Mouse (Mus musculus) C2C12 (cell line): ENCODE results near the gene Hpgds. TPM values are rescaled to one million over a fixed set of nuclear protein-coding genes. Genes with fewer than 3 reads are reported as not detected.

ENCODE experiments used
- H3K27me3 ChIP-seq: one replicate; pipeline ENCODE4 v1.6.1; 2011; ENCODE audit not compliant: control insufficient read depth, insufficient read depth, insufficient read length
- H3K36me3 ChIP-seq: one replicate; pipeline ENCODE4 v1.6.1; 2011; ENCODE audit not compliant: control insufficient read depth, insufficient read depth
- H3K4me3 ChIP-seq: one replicate; pipeline ENCODE4 v1.5.1; 2011; ENCODE audit warnings: mild to moderate bottlenecking, control low read depth; ENCODE audit not compliant: poor library complexity, insufficient read depth, severe bottlenecking
- H3K79me2 ChIP-seq: one replicate; pipeline ENCODE4 v1.6.1; 2011; ENCODE audit not compliant: control insufficient read depth, insufficient read depth
- H3K79me3 ChIP-seq: one replicate; pipeline ENCODE4 v1.6.1; 2011; ENCODE audit warnings: low read depth, control low read depth
- H3ac ChIP-seq: one replicate; pipeline ENCODE3; 2011; ENCODE audit warnings: low read depth; ENCODE audit not compliant: control insufficient read depth, insufficient read length
- CEBPB ChIP-seq: IDR thresholded peaks from one replicate; pipeline ENCODE4 v1.6.1; 2011; ENCODE audit warnings: low read depth, mild to moderate bottlenecking, control low read depth, moderate library complexity
- CTCF ChIP-seq: IDR thresholded peaks from one replicate; pipeline ENCODE4 v1.5.1; 2011; ENCODE audit not compliant: control insufficient read depth, insufficient read depth, insufficient read length
- FOSL1 ChIP-seq: IDR thresholded peaks from one replicate; pipeline ENCODE4 v1.8.0; 2011; ENCODE audit warnings: mild to moderate bottlenecking, low read length; ENCODE audit not compliant: poor library complexity, insufficient read depth, severe bottlenecking
- MAX ChIP-seq: IDR thresholded peaks from one replicate; pipeline ENCODE4 v1.6.1; 2011; ENCODE audit warnings: mild to moderate bottlenecking, control low read depth
- MYOD1 ChIP-seq: IDR thresholded peaks from one replicate; pipeline ENCODE4 v1.6.1; 2011; ENCODE audit warnings: low read depth; ENCODE audit not compliant: control insufficient read depth, insufficient read length
- MYOG ChIP-seq: IDR thresholded peaks from one replicate; pipeline ENCODE4 v1.6.1; 2011; ENCODE audit not compliant: control insufficient read depth, insufficient read length; ENCODE audit errors: extremely low read depth
- USF1 ChIP-seq: IDR thresholded peaks from one replicate; pipeline ENCODE4 v1.6.1; 2011; ENCODE audit warnings: low read depth, mild to moderate bottlenecking, control low read depth, moderate library complexity
- polyA plus RNA-seq: library from polyadenylated mRNA; unstranded; fragments of >200 nt; fragmentation: generic; extraction: Trizol; gene quantifications from one replicate; pipeline ENCODE4 v1.2.1, GENCODE M21; 2012; ENCODE audit warnings: missing spikeins

Gene Hpgds
- polyA plus RNA-seq, 1 experiment = 0.07 TPM

- Histone ChIP-seq H3K4me3 (no peak overlapping the region), H3K79me3 (no peaks in the 10 kb centered on the region), H3K27me3 (no peaks in the 10 kb centered on the region), H3ac (no peak overlapping the region), H3K36me3 (no peaks in the 10 kb centered on the region), H3K79me2 (no peaks in the 10 kb centered on the region)
- TF ChIP-seq CEBPB = no peak
- TF ChIP-seq FOSL1 = no peak
- TF ChIP-seq MAX = no peak
- no peak for TF ChIP-seq MYOD1
- TF ChIP-seq USF1 = no peak
- no peak for TF ChIP-seq MYOG
- no peak for TF ChIP-seq CTCF
These were observed 6.0 kb upstream of the Hpgds start for GRCm38 (mm10) chr6:65150703-65151102.

GRCm38 (mm10) chr6:65146363-65146762 lies 1.7 kb upstream of the Hpgds start:
- no peaks in the 10 kb centered on the region for H3K79me3 ChIP-seq
- peaks cover 8% of the 10 kb centered on the region for H3K27me3 ChIP-seq
- no peaks in the 10 kb centered on the region for H3K36me3 ChIP-seq
- TF ChIP-seq USF1 (no peak), CTCF (no peak), FOSL1 (no peak), MAX (no peak), MYOG (no peak)
- no peaks in the 10 kb centered on the region for H3K79me2 ChIP-seq
- H3ac ChIP-seq = no peak overlapping the region
- no peak overlapping the region for H3K4me3 ChIP-seq

GRCm38 (mm10) chr6:65142316-65142715 lies 2.4 kb downstream of the Hpgds start:
- Histone ChIP-seq H3K79me3 (no peaks in the 10 kb centered on the region), H3K36me3 (no peaks in the 10 kb centered on the region), H3ac (no peak overlapping the region), H3K79me2 (no peaks in the 10 kb centered on the region), H3K27me3 (peaks cover 8% of the 10 kb centered on the region), H3K4me3 (no peak overlapping the region)
- TF ChIP-seq FOSL1 = no peak
- no peak for TF ChIP-seq CTCF
- no peak for TF ChIP-seq MYOD1
- TF ChIP-seq CEBPB = no peak
- no peak for TF ChIP-seq MYOG
- no peak for TF ChIP-seq USF1
- no peak for TF ChIP-seq MAX

- no peaks in the 10 kb centered on the region for H3K79me2 ChIP-seq
- H3ac ChIP-seq = no peak overlapping the region
- no peaks in the 10 kb centered on the region for H3K36me3 ChIP-seq
- peaks cover 8% of the 10 kb centered on the region for H3K27me3 ChIP-seq
- no peaks in the 10 kb centered on the region for H3K79me3 ChIP-seq
- TF ChIP-seq USF1 = no peak
- TF ChIP-seq CEBPB = no peak
- no peak for TF ChIP-seq FOSL1
- no peak for TF ChIP-seq MAX
- no peak for TF ChIP-seq CTCF
- TF ChIP-seq MYOG = no peak
- TF ChIP-seq MYOD1 = no peak
- H3K4me3 ChIP-seq = no peak overlapping the region
These were observed 3.9 kb downstream of the Hpgds start for GRCm38 (mm10) chr6:65140750-65141243.

GRCm38 (mm10) chr6:65140082-65140749 lies 4.5 kb downstream of the Hpgds start:
- no peaks in the 10 kb centered on the region for H3K79me2 ChIP-seq
- no peak for TF ChIP-seq CTCF
- TF ChIP-seq CEBPB = no peak
- TF ChIP-seq MYOG = no peak
- no peak for TF ChIP-seq MAX
- no peaks in the 10 kb centered on the region for H3K79me3 ChIP-seq
- no peaks in the 10 kb centered on the region for H3K36me3 ChIP-seq
- H3K4me3 ChIP-seq = no peak overlapping the region
- peaks cover 8% of the 10 kb centered on the region for H3K27me3 ChIP-seq
- H3ac ChIP-seq = no peak overlapping the region

- Histone ChIP-seq H3K27me3 (peaks cover 3% of the 10 kb centered on the region), H3ac (no peak overlapping the region), H3K36me3 (no peaks in the 10 kb centered on the region), H3K79me3 (no peaks in the 10 kb centered on the region), H3K79me2 (no peaks in the 10 kb centered on the region), H3K4me3 (no peak overlapping the region)
- TF ChIP-seq CTCF = no peak
- no peak for TF ChIP-seq MYOG
- no peak for TF ChIP-seq USF1
- TF ChIP-seq MYOD1 = no peak
- TF ChIP-seq FOSL1 = no peak
- no peak for TF ChIP-seq MAX
- TF ChIP-seq CEBPB = no peak
These were observed 6.5 kb downstream of the Hpgds start for GRCm38 (mm10) chr6:65138243-65138642.
